Mouse (Mus musculus) myocyte (in vitro differentiated cells): ENCODE results near the gene Bik. TPM values are rescaled to one million over a fixed set of nuclear protein-coding genes. Genes with fewer than 3 reads are reported as not detected.
"Not testable (repeated sequence)": the region's sequence is repeated elsewhere in the genome, so short reads cannot be mapped to it uniquely, and the experiment has no call there.

Experiments
- H3K27me3 ChIP-seq: one replicate; pipeline ENCODE4 v1.6.1; 2011; ENCODE audit not compliant: control insufficient read depth, insufficient read depth, insufficient read length
- H3K36me3 ChIP-seq: one replicate; pipeline ENCODE4 v1.6.1; 2011; ENCODE audit not compliant: control insufficient read depth, insufficient read depth
- H3K4me2 ChIP-seq: one replicate; pipeline ENCODE4 v1.6.1; 2011; ENCODE audit warnings: low read depth, control low read depth
- H3K4me3 ChIP-seq: one replicate; pipeline ENCODE4 v1.5.1; 2011; ENCODE audit warnings: mild to moderate bottlenecking, control low read depth, moderate library complexity
- H3K79me2 ChIP-seq: one replicate; pipeline ENCODE4 v1.6.1; 2011; ENCODE audit not compliant: control insufficient read depth, insufficient read depth
- H3ac ChIP-seq: one replicate; pipeline ENCODE4 v1.6.1; 2011; ENCODE audit not compliant: control insufficient read depth, insufficient read length
- E2F4 ChIP-seq: IDR thresholded peaks from one replicate; pipeline ENCODE4 v1.6.1; 2011; ENCODE audit warnings: mild to moderate bottlenecking, control low read depth, moderate library complexity; ENCODE audit not compliant: insufficient read depth
- MAX ChIP-seq: IDR thresholded peaks from one replicate; pipeline ENCODE4 v1.6.1; 2011; ENCODE audit warnings: low read depth, mild to moderate bottlenecking, control low read depth
- MYOD1 ChIP-seq, 3 experiments: IDR thresholded peaks; one replicate each; pipeline ENCODE4 v1.6.1; 2011; ENCODE audit warnings: control low read depth in 2 of 3, low read depth in 2 of 3, mild to moderate bottlenecking in 2 of 3, moderate library complexity in 1 of 3; ENCODE audit not compliant: insufficient read length in 2 of 3, control insufficient read depth in 1 of 3
- MYOG ChIP-seq, 3 experiments: IDR thresholded peaks; one replicate each; pipeline ENCODE4 v1.6.1; 2011; ENCODE audit warnings: control low read depth in 2 of 3, low read depth in 2 of 3, mild to moderate bottlenecking in 2 of 3; ENCODE audit not compliant: insufficient read length in 2 of 3, control insufficient read depth in 1 of 3, insufficient read depth in 1 of 3
- POLR2A ChIP-seq: IDR thresholded peaks from one replicate; pipeline ENCODE4 v1.6.1; 2011; ENCODE audit warnings: low read depth, mild to moderate bottlenecking, control low read depth, moderate library complexity; ENCODE audit not compliant: insufficient read length
- POLR2AphosphoS2 ChIP-seq: IDR thresholded peaks from one replicate; pipeline ENCODE4 v1.6.1; 2011; ENCODE audit warnings: low read depth, control low read depth; ENCODE audit not compliant: insufficient read length
- REST ChIP-seq: IDR thresholded peaks from one replicate; pipeline ENCODE4 v1.6.1; 2011; ENCODE audit warnings: mild to moderate bottlenecking, control low read depth, moderate library complexity; ENCODE audit not compliant: insufficient read depth, insufficient read length
- SRF ChIP-seq: IDR thresholded peaks from one replicate; pipeline ENCODE4 v1.6.1; 2011; ENCODE audit warnings: low read depth; ENCODE audit not compliant: control insufficient read depth, insufficient read length
- TCF12 ChIP-seq: IDR thresholded peaks from one replicate; pipeline ENCODE4 v1.6.1; 2011; ENCODE audit warnings: mild to moderate bottlenecking, control low read depth; ENCODE audit not compliant: poor library complexity, insufficient read depth, severe bottlenecking
- TCF3 ChIP-seq: IDR thresholded peaks from one replicate; pipeline ENCODE4 v1.6.1; 2011; ENCODE audit warnings: low read depth, control low read depth; ENCODE audit not compliant: insufficient read length
- USF1 ChIP-seq: IDR thresholded peaks from one replicate; pipeline ENCODE4 v1.6.1; 2011; ENCODE audit warnings: low read depth, mild to moderate bottlenecking, control low read depth, moderate library complexity
- polyA plus RNA-seq: library from polyadenylated mRNA; unstranded; fragments of >200 nt; fragmentation: generic; extraction: Trizol; gene quantifications from one replicate; pipeline ENCODE4 v1.2.1, GENCODE M21; 2012; ENCODE audit warnings: missing spikeins

Bik gene
- polyA plus RNA-seq, 1 experiment = 1.3 TPM

- TF ChIP-seq MYOG (IDR thresholded peaks at IDR 0.05; ENCODE audit: control insufficient read depth in 1 of 3, insufficient read depth in 1 of 3, insufficient read length in 2 of 3, low read depth in 2 of 3) = peak in 1 of 3 experiments; percentile 24
- TF ChIP-seq MYOD1 (IDR thresholded peaks at IDR 0.05; ENCODE audit: control insufficient read depth in 1 of 3, insufficient read length in 2 of 3, low read depth in 2 of 3) = peak in 1 of 3 experiments; percentile 21
- no peak for TF ChIP-seq REST
- peaks cover 15% of the 10 kb centered on the region for H3K36me3 ChIP-seq
- H3K79me2 ChIP-seq = no peaks in the 10 kb centered on the region
- H3K4me2 ChIP-seq = no peak overlapping the region
- H3ac ChIP-seq = no peak overlapping the region
- no peaks in the 10 kb centered on the region for H3K27me3 ChIP-seq
- H3K4me3 ChIP-seq = no peak overlapping the region
These were observed 27.4 kb upstream of the Bik start for GRCm38 (mm10) chr15:83499211-83499755.

- Histone ChIP-seq H3K4me2 (no peak overlapping the region), H3ac (no peak overlapping the region), H3K36me3 (peaks cover 15% of the 10 kb centered on the region), H3K27me3 (no peaks in the 10 kb centered on the region), H3K4me3 (no peak overlapping the region), H3K79me2 (no peaks in the 10 kb centered on the region)
- no peak for TF ChIP-seq POLR2A
- no peak for TF ChIP-seq MYOG (IDR thresholded peaks at IDR 0.05; ENCODE audit: control insufficient read depth in 1 of 3, insufficient read depth in 1 of 3, insufficient read length in 2 of 3, low read depth in 2 of 3)
- no peak for TF ChIP-seq TCF12
- no peak for TF ChIP-seq SRF
- no peak for TF ChIP-seq POLR2AphosphoS2
- TF ChIP-seq REST = no peak
- TF ChIP-seq USF1 = no peak
- no peak for TF ChIP-seq TCF3
- no peak for TF ChIP-seq MYOD1 (IDR thresholded peaks at IDR 0.05; ENCODE audit: control insufficient read depth in 1 of 3, insufficient read length in 2 of 3, low read depth in 2 of 3)
- no peak for TF ChIP-seq E2F4
- no peak for TF ChIP-seq MAX
These were observed 26.3 kb upstream of the Bik start for GRCm38 (mm10) chr15:83500352-83500751.

- H3K27me3 ChIP-seq = not testable (repeated sequence)
- peaks cover 15% of the 10 kb centered on the region for H3K36me3 ChIP-seq
These were observed 25.2 kb upstream of the Bik start for GRCm38 (mm10) chr15:83501483-83501882.

GRCm38 (mm10) chr15:83509950-83510804, 16.5 kb upstream of the Bik start:
- no peaks in the 10 kb centered on the region for H3K27me3 ChIP-seq
- TF ChIP-seq POLR2AphosphoS2 (no peak), POLR2A (no peak)
- H3K4me3 ChIP-seq = peak overlapping the region; percentile 49
- H3ac ChIP-seq = peak overlapping the region; percentile 5
- no peaks in the 10 kb centered on the region for H3K36me3 ChIP-seq
- H3K79me2 ChIP-seq = no peaks in the 10 kb centered on the region
- H3K4me2 ChIP-seq = peak overlapping the region; percentile 82

More at GRCm38 (mm10) chr15:83501483-83501882, 25.2 kb upstream of the Bik start:
- not testable (repeated sequence) for H3K79me2 ChIP-seq, H3ac ChIP-seq, H3K4me3 ChIP-seq, H3K4me2 ChIP-seq

GRCm38 (mm10) chr15:83510805-83511405, 15.8 kb upstream of the Bik start, which contains the start of gene Ttll1:
TSS of gene Ttll1 (minus strand) at chr15:83510893.
- no peaks in the 10 kb centered on the region for H3K36me3 ChIP-seq
- no peaks in the 10 kb centered on the region for H3K27me3 ChIP-seq
- peak within 1 kb of the TSS; percentile 49 for H3K4me3 ChIP-seq
- TF ChIP-seq POLR2AphosphoS2 (peak; percentile 88), TCF12 (no peak), MYOD1 (IDR thresholded peaks at IDR 0.05; ENCODE audit: control insufficient read depth in 1 of 3, insufficient read length in 2 of 3, low read depth in 2 of 3) (peak in 1 of 3 experiments; percentile 2), POLR2A (peak; percentile 94), SRF (no peak)
- peak within 1 kb of the TSS; percentile 5 for H3ac ChIP-seq
- H3K79me2 ChIP-seq = no peaks in the 10 kb centered on the region
- H3K4me2 ChIP-seq = peak within 1 kb of the TSS; percentile 82
